Mouse (Mus musculus): ENCODE measurements at regions not wholly inside any gene's neighbourhood (a gene's known extent, or its start where the extent isn't known, plus 50 kb on each side); places are given as distances from the start of the nearest gene placed in this dataset.

GRCm38 (mm10) chr9:14147088-14147487 lies 127.8 kb upstream of the Sesn3 start:
- Histone ChIP-seq H3K4me1 (ENCODE audit: control insufficient read depth, insufficient read depth, low read length) (no peaks in the 10 kb centered on the region), H3K4me2 (replicated peaks; ENCODE audit: low read depth, low read length, severe bottlenecking) (no peak overlapping the region), H3K27ac (replicated peaks; ENCODE audit: low read depth, low read length) (no peak overlapping the region), H3K4me3 (replicated peaks; ENCODE audit: low read length) (no peak overlapping the region), H3K27me3 (ENCODE audit: control insufficient read depth, insufficient read depth, low read length) (no peaks in the 10 kb centered on the region), H3K9me3 (ENCODE audit: control insufficient read depth, low read length) (no peaks in the 10 kb centered on the region), H3K36me3 (ENCODE audit: control insufficient read depth, insufficient read depth, low read length) (no peaks in the 10 kb centered on the region), H3K9ac (ENCODE audit: low read depth, low read length, severe bottlenecking) (no peak overlapping the region)
- DNase-seq (ENCODE audit: low spot score) (no peak), ATAC-seq (ENCODE audit: low FRiP score, low read depth) (no peak)
- WGBS = 90% methylated on average over 7 of the region's 7 CpGs
- TF ChIP-seq POLR2A (IDR thresholded peaks at IDR 0.05; ENCODE audit: borderline replicate concordance, extremely low read depth, insufficient read depth, insufficient read length) = no peak

DNA sequence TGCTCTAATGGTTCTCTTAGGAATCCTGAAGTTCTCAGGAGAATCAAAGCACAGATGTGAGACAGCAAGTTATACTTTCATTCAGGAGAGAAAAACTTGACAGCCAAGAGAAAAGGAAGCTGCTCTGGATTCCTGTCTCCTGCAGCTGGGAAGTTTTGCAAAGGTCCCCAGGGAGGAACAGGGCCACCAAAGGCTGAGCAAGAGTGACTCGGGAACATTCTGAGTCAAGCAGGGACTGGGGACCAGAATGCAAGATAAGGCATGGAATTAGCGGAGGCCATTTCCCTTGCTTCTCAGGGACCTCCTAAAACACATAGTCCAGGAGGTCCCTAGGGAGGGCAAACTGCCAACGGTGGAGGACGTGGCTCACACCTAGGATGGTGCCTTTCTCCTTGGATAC lies 127.1 kb upstream of the Sesn3 start:
- 69% methylated on average over 4 of the region's 4 CpGs for WGBS
- Histone ChIP-seq H3K36me3 (ENCODE audit: control insufficient read depth, insufficient read depth, low read length) (no peaks in the 10 kb centered on the region), H3K4me1 (ENCODE audit: control insufficient read depth, insufficient read depth, low read length) (no peaks in the 10 kb centered on the region), H3K9ac (ENCODE audit: low read depth, low read length, severe bottlenecking) (no peak overlapping the region), H3K4me2 (replicated peaks; ENCODE audit: low read depth, low read length, severe bottlenecking) (no peak overlapping the region), H3K27me3 (ENCODE audit: control insufficient read depth, insufficient read depth, low read length) (no peaks in the 10 kb centered on the region), H3K4me3 (replicated peaks; ENCODE audit: low read length) (no peak overlapping the region), H3K9me3 (ENCODE audit: control insufficient read depth, low read length) (no peaks in the 10 kb centered on the region), H3K27ac (replicated peaks; ENCODE audit: low read depth, low read length) (no peak overlapping the region)
- no peak for ATAC-seq (ENCODE audit: low FRiP score, low read depth)
- no peak for TF ChIP-seq POLR2A (IDR thresholded peaks at IDR 0.05; ENCODE audit: borderline replicate concordance, extremely low read depth, insufficient read depth, insufficient read length)
- no peak for DNase-seq (ENCODE audit: low spot score)

GRCm38 (mm10) chr9:14150288-14150687 lies 124.6 kb upstream of the Sesn3 start:
- DNase-seq (ENCODE audit: low spot score) (peak; percentile 45), ATAC-seq (ENCODE audit: low FRiP score, low read depth) (no peak)
- 37% methylated on average over 9 of the region's 9 CpGs for WGBS
- Histone ChIP-seq H3K4me2 (replicated peaks; ENCODE audit: low read depth, low read length, severe bottlenecking) (no peak overlapping the region), H3K4me3 (replicated peaks; ENCODE audit: low read length) (no peak overlapping the region), H3K9me3 (ENCODE audit: control insufficient read depth, low read length) (no peaks in the 10 kb centered on the region), H3K27ac (replicated peaks; ENCODE audit: low read depth, low read length) (no peak overlapping the region), H3K27me3 (ENCODE audit: control insufficient read depth, insufficient read depth, low read length) (no peaks in the 10 kb centered on the region), H3K9ac (ENCODE audit: low read depth, low read length, severe bottlenecking) (no peak overlapping the region), H3K36me3 (ENCODE audit: control insufficient read depth, insufficient read depth, low read length) (no peaks in the 10 kb centered on the region), H3K4me1 (ENCODE audit: control insufficient read depth, insufficient read depth, low read length) (no peaks in the 10 kb centered on the region)
- no peak for TF ChIP-seq POLR2A (IDR thresholded peaks at IDR 0.05; ENCODE audit: borderline replicate concordance, extremely low read depth, insufficient read depth, insufficient read length)

DNA sequence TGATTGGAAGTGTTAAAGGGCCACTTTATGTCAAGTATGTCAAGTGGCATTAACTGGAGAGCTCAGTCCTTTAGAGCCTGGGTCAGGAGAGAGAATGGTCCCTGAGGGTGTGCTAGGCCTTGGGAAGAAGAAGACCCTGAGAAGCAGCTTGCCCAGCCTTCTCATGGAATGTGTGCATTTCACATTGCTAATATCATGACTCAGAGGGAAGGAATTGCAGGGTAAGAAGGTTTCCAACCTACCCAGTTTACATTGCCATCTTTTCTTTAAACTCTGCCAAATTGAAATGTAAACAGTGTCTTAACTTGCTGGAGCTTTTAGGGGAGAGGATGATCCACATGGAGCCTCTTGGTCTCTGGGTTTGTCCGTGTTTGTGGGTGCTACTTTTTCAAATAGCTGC lies 117.9 kb upstream of the Sesn3 start:
- H3K9ac ChIP-seq (ENCODE audit: low read depth, low read length, severe bottlenecking) = no peak overlapping the region
- no peaks in the 10 kb centered on the region; the same call in 1 of the 2 replicates for H3K4me1 ChIP-seq (ENCODE audit: control insufficient read depth, insufficient read depth, low read length)
- DNase-seq (ENCODE audit: low spot score) (no peak), ATAC-seq (ENCODE audit: low FRiP score, low read depth) (no peak)
- no peak overlapping the region for H3K27ac ChIP-seq (replicated peaks; ENCODE audit: low read depth, low read length)
- TF ChIP-seq POLR2A (IDR thresholded peaks at IDR 0.05; ENCODE audit: borderline replicate concordance, extremely low read depth, insufficient read depth, insufficient read length) = no peak
- H3K9me3 ChIP-seq (ENCODE audit: control insufficient read depth, low read length) = no peaks in the 10 kb centered on the region
- H3K27me3 ChIP-seq (ENCODE audit: control insufficient read depth, insufficient read depth, low read length) = no peaks in the 10 kb centered on the region
- WGBS = 79% methylated on average over 1 of the region's 1 CpGs
- H3K4me3 ChIP-seq (replicated peaks; ENCODE audit: low read length) = no peak overlapping the region
- H3K4me2 ChIP-seq (replicated peaks; ENCODE audit: low read depth, low read length, severe bottlenecking) = no peak overlapping the region
- H3K36me3 ChIP-seq (ENCODE audit: control insufficient read depth, insufficient read depth, low read length) = no peaks in the 10 kb centered on the region

DNA sequence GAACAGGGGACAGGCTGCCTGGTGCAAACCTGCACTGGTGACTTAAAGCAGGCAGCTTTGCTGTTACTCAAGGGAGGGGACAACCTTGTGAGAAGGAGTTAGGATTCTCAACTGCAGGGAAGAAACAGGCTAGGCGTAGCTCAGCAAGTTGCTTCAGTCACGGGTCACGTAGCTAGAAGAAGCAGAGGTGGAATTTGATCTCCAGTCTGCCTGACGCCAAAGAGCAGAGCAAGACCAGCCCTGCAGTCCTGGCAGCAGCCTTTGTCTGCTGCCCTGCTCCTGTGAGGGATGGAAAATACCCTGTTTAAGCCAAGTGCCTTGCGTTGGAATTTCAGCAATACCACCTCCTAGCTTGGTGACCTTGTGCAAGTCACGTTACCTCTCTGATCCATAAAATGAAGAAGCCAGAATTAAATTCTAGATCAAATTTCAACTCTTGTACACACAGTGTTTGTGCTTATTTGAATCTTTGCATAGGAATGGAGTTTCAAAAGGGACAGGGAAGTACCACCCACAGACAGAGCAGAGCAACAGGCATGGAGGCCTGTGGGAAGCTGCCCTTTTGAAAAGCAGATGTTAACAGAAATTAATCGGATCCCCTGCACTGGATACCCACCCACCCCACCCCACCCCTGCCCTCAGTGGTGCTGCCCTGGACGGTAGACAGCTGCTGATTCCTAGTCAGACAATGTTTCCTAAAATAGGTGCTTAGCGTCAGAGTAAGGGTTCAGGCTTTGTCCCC lies 116.6 kb upstream of the Sesn3 start:
- H3K9ac ChIP-seq (ENCODE audit: low read depth, low read length, severe bottlenecking) = no peak overlapping the region
- H3K4me3 ChIP-seq (replicated peaks; ENCODE audit: low read length) = no peak overlapping the region
- no peak overlapping the region for H3K4me2 ChIP-seq (replicated peaks; ENCODE audit: low read depth, low read length, severe bottlenecking)
- H3K9me3 ChIP-seq (ENCODE audit: control insufficient read depth, low read length) = no peaks in the 10 kb centered on the region; the same call in 1 of the 2 replicates
- no peaks in the 10 kb centered on the region for H3K27me3 ChIP-seq (ENCODE audit: control insufficient read depth, insufficient read depth, low read length)
- H3K27ac ChIP-seq (replicated peaks; ENCODE audit: low read depth, low read length) = no peak overlapping the region
- peak; percentile 22 for DNase-seq (ENCODE audit: low spot score)
- ATAC-seq (ENCODE audit: low FRiP score, low read depth) = 0 out of 2 replicates have a peak, but pooled peaks have one; percentile 55
- H3K36me3 ChIP-seq (ENCODE audit: control insufficient read depth, insufficient read depth, low read length) = no peaks in the 10 kb centered on the region
- 40% methylated on average over 9 of the region's 9 CpGs for WGBS
- TF ChIP-seq POLR2A (IDR thresholded peaks at IDR 0.05; ENCODE audit: borderline replicate concordance, extremely low read depth, insufficient read depth, insufficient read length) = no peak
- H3K4me1 ChIP-seq (ENCODE audit: control insufficient read depth, insufficient read depth, low read length) = no peaks in the 10 kb centered on the region; the same call in 1 of the 2 replicates

Data from limb, embryonic 14.5 days (tissue).